Mouse (Mus musculus) left cerebral cortex, adult 18-20 months (tissue): ENCODE data around the gene Rpl13a. TPM values are rescaled to one million over a fixed set of nuclear protein-coding genes. Genes with fewer than 3 reads are reported as not detected.
"Not testable (repeated sequence)": the region's sequence is repeated elsewhere in the genome, so short reads cannot be mapped to it uniquely, and the experiment has no call there.

Source experiments
- DNase-seq, 2 experiments: peaks; one replicate each; pipeline ENCODE4 v3.0.0; 2021 to 2022; ENCODE audit warnings: low spot score in 2 of 2, mixed read lengths in 1 of 2
- total RNA-seq, 2 experiments: library from RNA; stranded (reverse); gene quantifications; 2 replicates each; pipeline ENCODE4 v1.2.3; 2021

Gene Rpl13a
- total RNA-seq, 2 experiments from 2014 or later = 712 to 811 TPM

GRCm38 (mm10) chr7:45119780-45120709 lies 8.5 kb downstream of the Rpl13a start:
- DNase-seq = no peak

DNA sequence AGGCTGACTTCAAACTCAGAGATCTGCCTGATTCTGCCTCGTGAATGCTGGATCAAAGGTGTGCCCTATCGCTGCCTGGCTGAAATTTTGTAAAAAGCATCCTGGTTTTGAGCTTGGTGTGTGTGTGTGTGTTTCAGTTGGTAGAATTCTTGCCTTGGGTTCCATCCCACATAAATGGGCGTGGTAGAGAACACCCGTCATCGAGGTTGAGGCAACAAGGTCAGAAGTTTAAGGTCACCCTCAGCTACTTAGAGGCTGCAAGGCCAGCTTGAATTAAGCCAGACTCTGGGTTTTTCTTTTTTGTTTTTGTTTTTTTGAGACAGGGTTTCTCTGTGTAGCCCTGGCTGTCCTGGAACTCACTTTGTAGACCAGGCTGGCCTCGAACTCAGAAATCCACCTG lies 10.2 kb downstream of the Rpl13a start:
- no peak for DNase-seq

- no peak for DNase-seq
Measured at GRCm38 (mm10) chr7:45117566-45117965, 11.0 kb downstream of the Rpl13a start.

DNA sequence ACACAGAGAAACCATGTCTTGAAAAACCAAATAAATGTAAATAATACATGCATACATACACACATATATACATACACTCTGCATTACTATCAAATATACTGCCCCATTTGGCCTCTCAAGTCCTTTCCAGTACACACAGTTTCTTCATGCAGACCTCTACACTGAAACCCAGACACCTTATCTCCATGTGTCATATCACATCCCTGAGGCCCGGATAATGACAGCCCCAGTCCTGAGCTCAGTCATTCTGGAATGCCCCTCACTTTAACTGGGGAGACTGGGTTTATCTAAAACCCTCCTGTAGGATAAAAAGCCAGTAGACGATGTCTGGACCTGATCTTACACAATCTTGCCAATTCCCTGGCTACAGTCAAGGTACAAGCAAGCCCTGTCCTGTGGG lies 15.1 kb downstream of the Rpl13a start:
- DNase-seq = no peak

- DNase-seq = no peak
Measured at GRCm38 (mm10) chr7:45112529-45112928, 16.0 kb downstream of the Rpl13a start.

GRCm38 (mm10) chr7:45111940-45112339 lies 16.6 kb downstream of the Rpl13a start:
- no peak for DNase-seq

GRCm38 (mm10) chr7:45110089-45110488 lies 18.5 kb downstream of the Rpl13a start:
- DNase-seq = not testable (repeated sequence)

- DNase-seq = no peak
Measured at GRCm38 (mm10) chr7:45107052-45107645, 21.4 kb downstream of the Rpl13a start.

DNA sequence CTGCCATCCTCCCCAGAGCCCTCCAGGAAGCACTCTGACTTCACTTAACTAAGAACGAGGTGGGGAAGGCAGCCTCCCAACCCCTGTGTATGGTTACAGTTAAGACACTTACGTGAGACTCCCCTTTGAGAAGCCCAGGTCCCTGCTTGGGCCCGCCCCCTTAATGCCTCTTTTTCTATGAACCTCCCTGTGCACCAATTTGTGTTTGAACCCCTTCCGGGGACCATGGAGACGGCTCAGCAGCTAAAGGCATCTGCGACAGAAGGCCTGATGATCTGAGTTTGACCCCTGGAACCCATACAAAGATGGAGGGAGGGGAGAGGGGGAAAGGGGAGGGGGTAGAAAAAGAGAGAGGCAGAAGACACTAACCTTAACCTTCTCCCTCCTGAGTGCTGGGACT lies 22.1 kb downstream of the Rpl13a start:
- no peak for DNase-seq

DNA sequence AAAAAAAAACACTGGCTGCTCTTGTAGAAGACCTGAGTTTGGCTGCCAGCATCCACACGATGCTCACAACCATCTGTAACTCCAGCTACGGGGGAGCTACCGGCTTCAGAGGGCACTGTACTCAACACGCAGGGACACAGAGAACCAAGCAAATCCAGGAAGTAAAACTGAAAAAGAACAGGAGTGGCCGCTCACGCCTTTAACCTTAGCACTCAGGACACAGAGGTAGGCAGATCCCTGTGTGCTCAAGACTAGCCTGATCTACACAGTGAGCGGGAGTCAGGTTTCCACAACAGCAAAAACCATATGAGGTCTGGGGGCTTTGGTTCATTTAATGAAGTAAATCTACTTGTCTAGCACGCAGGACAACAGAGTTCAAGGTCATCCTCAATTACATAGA lies 23.1 kb downstream of the Rpl13a start:
- no peak for DNase-seq

GRCm38 (mm10) chr7:45104941-45105340 lies 23.6 kb downstream of the Rpl13a start:
- DNase-seq = no peak

DNA sequence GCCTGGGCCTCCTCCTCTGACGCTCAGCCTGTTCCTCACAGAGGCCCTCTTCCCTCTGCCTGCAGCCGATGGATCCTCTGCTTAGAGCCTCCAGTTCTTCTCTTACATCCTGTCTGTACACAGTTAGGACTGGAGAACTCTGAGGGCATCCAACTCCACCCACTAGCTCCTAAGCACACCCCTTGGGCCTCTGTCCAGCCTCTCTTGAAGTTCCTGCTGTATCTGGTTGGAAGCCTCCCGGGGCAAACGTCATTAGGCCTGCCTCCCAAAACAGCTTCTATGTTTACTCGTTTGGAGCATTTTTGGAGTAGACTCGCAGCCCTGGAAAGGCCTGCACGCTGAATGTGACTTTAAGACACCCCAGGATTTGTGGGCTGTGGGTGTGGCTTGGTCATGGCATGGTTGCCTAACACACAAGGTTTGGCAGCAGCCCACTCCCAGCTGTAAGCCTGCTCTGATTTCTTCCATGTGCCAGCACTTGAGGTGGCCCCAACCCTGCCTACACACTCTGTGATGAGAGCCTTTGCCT lies 24.8 kb downstream of the Rpl13a start, which contains the start of gene Fcgrt:
Fcgrt (minus strand) TSS at position 200 of the 529 bp plus-strand sequence.
- peak in 1 of 2 experiments; percentile 35 for DNase-seq

DNA sequence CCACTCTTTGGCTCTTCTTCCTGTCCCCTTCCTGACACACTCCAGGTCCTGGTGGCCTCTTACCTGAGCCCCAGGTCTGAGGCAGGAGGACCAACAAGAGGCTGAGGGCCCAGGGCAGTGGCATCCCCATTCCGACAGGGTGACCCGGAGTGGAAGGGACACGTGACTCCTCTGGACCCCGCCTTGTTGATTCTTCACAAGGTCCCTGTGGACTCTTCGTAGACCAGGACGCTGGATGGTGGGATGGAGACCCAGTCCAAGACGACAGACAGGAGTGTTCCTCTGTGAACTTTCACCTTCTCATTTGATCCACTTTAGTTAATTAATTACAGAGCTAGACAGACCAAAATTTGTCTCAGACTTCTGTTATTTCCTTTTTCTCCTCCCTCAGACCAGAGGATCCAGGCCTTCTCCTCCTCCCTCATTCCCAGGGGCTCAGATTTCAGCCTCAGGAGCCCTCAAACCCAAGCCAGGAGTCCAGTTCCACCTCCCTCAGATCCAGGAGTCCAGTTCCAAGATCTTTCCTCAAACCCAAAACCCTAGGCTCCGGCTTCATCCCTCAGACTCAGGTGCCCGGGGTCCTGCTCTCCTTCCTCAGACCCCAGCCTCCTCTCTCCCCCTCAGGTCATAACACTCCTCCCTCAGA lies 25.5 kb downstream of the Rpl13a start:
- DNase-seq = no peak

- no peak for DNase-seq
Measured at GRCm38 (mm10) chr7:45102441-45102840, 26.1 kb downstream of the Rpl13a start.

DNA sequence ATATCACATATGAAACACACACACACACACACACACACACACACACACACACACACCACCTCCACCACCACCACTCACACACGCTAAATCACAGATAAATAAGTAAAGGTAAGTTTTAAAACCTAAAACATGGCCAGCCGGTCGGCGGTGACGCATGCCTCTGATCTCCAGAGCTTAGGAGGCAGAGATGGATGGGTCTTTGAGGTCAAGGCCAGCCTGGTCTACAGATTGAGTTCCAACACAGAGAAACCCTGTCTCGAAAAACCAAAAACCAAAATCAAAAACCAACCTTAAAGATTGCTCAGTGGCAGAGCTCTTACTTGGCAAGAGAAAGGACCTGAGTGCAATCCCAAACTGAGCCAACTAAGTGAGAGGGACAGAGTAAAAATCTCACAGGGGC lies 28.5 kb downstream of the Rpl13a start:
- no peak for DNase-seq

DNA sequence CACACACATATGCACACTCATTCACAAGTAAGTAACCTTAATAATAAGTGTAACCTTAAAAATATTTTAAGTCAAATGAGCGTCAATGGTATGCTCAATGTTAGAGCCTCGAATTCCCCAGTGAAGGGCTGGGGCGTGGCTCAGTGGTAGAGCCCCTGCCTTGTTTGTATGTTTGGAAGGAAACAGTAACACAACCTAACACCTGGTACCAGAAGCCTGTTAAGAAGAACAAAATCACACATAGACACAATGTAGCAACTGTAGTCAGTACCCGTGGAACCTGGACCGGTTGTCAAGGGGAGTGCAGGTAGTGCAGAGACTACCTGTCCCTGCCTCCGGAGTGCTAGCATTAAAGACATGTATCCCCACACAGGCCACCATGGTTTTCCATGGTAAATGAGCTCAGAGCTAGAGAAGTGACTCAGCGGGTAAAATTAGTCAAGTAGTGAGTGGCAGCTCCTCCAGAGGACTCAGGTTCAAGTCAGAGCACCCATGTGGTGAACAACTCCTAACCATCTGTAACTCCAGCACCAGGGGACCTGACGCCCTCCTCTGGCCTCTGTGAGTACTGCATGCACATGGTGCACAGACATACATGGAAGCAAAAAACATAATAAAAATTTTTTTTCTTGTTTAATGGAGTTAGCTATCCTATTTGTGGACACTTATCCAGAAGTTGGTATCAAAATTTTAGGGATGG lies 29.9 kb downstream of the Rpl13a start:
- DNase-seq = no peak

DNA sequence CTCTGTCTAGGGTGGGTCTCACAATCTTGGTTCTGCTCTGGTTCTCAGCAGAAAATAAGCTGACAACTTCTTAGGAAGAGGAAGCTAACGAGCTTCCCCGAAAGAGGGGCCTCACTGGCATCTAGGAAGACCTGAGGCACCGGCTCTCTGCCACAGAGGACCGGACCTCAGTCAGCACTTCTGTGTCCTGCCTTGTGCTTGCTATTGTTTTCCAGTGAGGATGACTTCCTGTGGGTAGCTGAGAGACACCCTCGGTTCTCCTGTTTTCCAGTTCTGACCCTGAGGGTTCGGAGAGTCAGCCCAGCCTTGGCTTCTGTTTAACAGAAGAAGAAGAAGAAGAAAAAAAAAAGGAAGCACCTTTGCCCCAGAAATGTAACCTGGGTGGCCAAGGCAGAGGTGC lies 31.1 kb downstream of the Rpl13a start:
- DNase-seq = no peak

- not testable (repeated sequence) for DNase-seq
Measured at GRCm38 (mm10) chr7:45095965-45096364, 32.6 kb downstream of the Rpl13a start.

DNA sequence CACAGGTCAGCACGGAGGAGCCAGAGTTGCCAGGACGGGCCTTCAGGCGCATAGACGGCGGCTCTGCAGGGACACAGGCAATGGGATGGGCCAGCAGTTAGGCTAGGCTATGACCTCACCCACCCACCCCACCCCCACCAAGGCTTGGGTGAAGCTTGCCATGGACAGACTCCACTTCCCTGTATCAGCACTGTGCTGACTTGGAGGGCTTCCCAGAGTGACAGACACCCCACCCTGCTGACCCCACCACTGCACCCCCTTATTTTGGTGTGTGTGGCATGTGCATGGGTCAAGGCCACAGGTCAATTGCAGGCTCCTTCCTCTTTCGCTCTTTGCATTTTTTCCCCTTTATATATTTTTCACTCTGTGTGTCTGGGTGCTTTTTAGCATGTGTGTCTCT lies 33.2 kb downstream of the Rpl13a start:
- no peak for DNase-seq

GRCm38 (mm10) chr7:45094121-45094520 lies 34.4 kb downstream of the Rpl13a start:
- DNase-seq = no peak

DNA sequence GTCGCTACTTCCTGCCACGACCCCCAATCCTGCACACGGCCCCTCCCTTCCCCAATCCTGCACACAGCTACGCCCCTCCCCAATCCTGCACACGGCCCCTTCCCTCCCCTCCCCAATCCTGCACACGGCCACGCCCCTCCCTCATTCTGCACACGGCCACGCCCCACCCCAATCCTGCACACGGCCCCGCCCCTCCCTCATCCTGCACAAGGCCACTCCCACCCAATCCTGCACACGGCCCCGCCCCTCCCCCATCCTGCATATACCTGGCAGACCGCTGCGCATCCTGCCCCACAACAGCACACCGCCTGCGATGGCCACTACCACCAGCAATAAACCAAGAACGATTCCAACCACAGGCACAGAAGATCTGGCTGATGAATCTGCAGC lies 35.0 kb downstream of the Rpl13a start:
- DNase-seq = no peak
